Mouse (Mus musculus) CD4-positive, CD25-positive, alpha-beta regulatory T cell, adult 9 weeks (primary cell): ENCODE results near the gene Xylt1. TPM values are rescaled to one million over a fixed set of nuclear protein-coding genes. Genes with fewer than 3 reads are reported as not detected.

ENCODE experiments used
- polyA plus RNA-seq: library from polyadenylated mRNA; unstranded; fragments of 100-300 nt; shearing (Covaris generic); gene quantifications from one replicate; pipeline ENCODE4 v1.2.1, GENCODE M21; 2017

Xylt1 gene
- 1.2 TPM for polyA plus RNA-seq

DNA sequence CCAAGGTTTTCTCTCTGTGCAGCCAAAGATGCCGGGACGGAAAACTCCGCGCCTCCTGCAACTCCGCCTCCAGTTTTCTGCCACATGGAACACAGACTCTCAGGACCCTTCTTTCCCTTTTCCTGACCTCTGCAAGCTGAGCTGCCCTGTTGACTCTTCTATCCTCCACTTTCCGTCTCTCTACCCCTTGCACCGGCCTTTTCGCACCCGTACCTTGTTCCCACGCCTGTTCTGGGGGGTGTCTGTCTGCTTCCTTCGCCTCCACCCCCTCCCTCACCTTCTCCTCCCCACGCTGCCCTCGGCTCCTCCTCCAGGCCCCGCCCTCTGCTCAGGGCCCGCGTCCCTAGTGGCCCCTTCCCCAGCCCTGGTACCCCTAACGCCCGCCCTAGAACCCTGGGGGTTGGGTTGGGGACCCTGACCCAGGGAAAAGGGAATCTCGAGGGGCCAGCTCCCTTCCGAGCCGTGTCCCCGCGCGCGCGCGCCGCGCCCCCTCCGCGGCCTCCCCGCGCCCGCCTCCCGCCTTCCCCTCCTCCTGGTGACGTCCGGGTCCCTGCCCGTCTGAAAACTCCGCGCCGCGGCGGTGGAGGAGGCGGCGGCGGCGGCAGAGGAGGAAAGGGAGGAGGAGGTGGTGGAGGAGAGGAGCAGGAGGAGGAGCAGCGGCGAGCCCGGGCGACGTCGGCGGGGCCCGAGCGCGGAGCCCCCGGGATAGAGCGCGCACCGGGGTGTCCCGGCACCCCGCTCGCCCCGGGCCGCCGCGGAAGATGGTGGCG lies at the start of gene Xylt1:
TSS of gene Xylt1 (plus strand) at position 562 of the 770 bp plus-strand sequence.

